Mouse (Mus musculus): Measurements from ENCODE around the gene F830045P16Rik. TPM values are rescaled to one million over a fixed set of nuclear protein-coding genes. Genes with fewer than 3 reads are reported as not detected.
"Not testable (repeated sequence)": the region's sequence is repeated elsewhere in the genome, so short reads cannot be mapped to it uniquely, and the experiment has no call there.

Gene F830045P16Rik
- polyA plus RNA-seq, 1 experiment from 2014 or later = not detected

DNA sequence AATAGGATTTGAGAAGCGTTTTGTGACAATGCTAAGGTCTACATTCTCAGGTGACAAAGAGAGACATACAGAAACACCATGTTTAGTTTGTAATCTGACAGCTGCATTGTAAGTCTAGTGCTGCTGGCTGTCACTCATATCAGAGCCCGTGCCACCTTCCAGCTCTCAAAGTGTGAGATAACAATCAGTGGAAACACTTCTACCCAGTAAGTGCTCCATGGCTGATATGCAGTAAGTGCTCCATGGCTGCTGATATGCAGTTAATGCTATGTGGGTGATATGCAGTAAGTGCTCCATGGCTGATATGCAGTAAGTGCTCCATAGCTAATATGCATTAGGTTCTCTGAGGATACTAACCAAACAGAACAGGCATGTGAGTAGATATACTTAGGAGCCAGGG is 65.6 kb downstream of the F830045P16Rik start:
- no peak overlapping the region for H3K9ac ChIP-seq
- H3K36me3 ChIP-seq = no peaks in the 10 kb centered on the region
- no peaks in the 10 kb centered on the region for H3K4me1 ChIP-seq
- no peak for ATAC-seq (ENCODE audit: extremely low read depth, insufficient number of reproducible peaks, low FRiP score, low TSS enrichment)
- H3K4me2 ChIP-seq = no peak overlapping the region
- peaks cover 7% of the 10 kb centered on the region; the same call in 1 of the 2 replicates for H3K27me3 ChIP-seq (replicated peaks)
- WGBS = 31% methylated on average over 2 of the region's 2 CpGs
- H3K27ac ChIP-seq (replicated peaks) = no peak overlapping the region
- H3K9me3 ChIP-seq = no peaks in the 10 kb centered on the region
- no peak overlapping the region for H3K4me3 ChIP-seq

DNA sequence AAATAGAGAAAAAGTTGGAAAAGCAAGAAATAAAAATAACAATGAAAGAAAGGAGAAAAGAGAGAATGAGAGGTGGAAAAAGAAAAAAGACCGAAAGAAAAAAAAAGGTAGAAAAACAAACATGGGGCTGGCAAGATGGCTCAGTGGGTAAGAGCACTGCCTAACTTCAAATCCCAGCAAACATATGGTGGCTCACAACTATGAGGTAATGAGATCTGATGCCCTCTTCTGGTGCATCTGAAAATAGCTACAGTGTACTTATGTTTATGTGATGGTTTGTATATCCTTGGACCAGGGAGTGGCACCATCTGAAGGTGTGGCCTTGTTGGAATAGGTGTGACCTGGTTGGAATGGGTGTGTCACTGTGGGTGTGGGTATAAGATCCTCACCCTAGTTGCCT is 97.6 kb downstream of the F830045P16Rik start:
- H3K9me3 ChIP-seq; H3K4me1 ChIP-seq; ATAC-seq (ENCODE audit: extremely low read depth, insufficient number of reproducible peaks, low FRiP score, low TSS enrichment); H3K9ac ChIP-seq; H3K4me3 ChIP-seq; H3K27me3 ChIP-seq (replicated peaks); H3K27ac ChIP-seq (replicated peaks); H3K36me3 ChIP-seq; H3K4me2 ChIP-seq: not testable (repeated sequence)
- 83% methylated on average over 1 of the region's 1 CpGs for WGBS

DNA sequence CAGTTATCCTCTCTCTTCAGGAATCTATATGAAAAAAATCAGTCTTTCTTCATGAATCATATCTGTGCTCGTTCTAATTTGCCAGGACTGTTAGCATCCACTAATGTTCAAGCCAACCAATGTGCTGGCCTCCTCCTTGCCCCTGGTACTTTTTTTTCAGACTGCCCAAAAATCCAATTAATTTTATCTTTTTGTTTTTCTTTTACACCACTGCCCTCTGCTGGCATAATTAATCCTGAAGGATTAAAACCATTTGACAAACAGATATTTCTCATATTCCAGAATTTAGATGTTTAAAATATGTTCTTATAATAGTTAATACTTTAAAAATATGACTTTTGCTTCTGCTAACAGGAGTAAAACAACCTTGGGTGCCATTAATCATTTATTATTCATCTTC is 101.2 kb downstream of the F830045P16Rik start:
- H3K4me1 ChIP-seq = no peaks in the 10 kb centered on the region
- H3K27me3 ChIP-seq (replicated peaks) = no peaks in the 10 kb centered on the region
- H3K27ac ChIP-seq (replicated peaks) = no peak overlapping the region
- WGBS = 50% methylated on average over 1 of the region's 1 CpGs
- no peak for ATAC-seq (ENCODE audit: extremely low read depth, insufficient number of reproducible peaks, low FRiP score, low TSS enrichment)
- H3K4me3 ChIP-seq = no peak overlapping the region
- H3K4me2 ChIP-seq = no peak overlapping the region
- no peaks in the 10 kb centered on the region for H3K9me3 ChIP-seq
- H3K9ac ChIP-seq = no peak overlapping the region
- no peaks in the 10 kb centered on the region for H3K36me3 ChIP-seq

DNA sequence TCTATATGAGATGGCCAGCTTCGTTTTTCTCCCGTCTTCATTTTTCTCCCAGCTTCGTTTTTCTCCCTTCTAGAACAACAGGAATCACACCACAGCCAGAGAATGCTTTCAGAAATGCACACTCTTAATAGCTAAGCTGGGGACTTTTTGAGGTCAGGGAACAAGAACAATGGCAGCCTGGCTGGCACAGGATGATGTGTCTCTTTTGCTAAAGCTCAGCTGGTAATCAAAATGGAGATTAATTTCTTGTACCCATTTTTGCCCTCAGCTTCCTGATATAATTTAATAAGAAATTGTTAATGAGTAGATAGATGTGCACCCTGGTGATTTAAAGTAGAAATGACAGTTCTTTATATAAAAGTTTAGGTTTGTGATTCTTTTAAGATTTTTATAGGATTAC is 112.7 kb downstream of the F830045P16Rik start:
- H3K9ac ChIP-seq = no peak overlapping the region
- no peak for ATAC-seq (ENCODE audit: extremely low read depth, insufficient number of reproducible peaks, low FRiP score, low TSS enrichment)
- H3K27me3 ChIP-seq (replicated peaks) = peaks cover 19% of the 10 kb centered on the region
- H3K9me3 ChIP-seq = peaks cover 9% of the 10 kb centered on the region; the same call in 1 of the 2 replicates
- H3K36me3 ChIP-seq = no peaks in the 10 kb centered on the region
- H3K4me1 ChIP-seq = 0 out of 2 replicates have a peak, but pooled peaks cover 3% of the 10 kb centered on the region
- H3K27ac ChIP-seq (replicated peaks) = no peak overlapping the region
- WGBS = 67% methylated on average over 3 of the region's 3 CpGs
- H3K4me2 ChIP-seq = no peak overlapping the region
- no peak overlapping the region for H3K4me3 ChIP-seq

DNA sequence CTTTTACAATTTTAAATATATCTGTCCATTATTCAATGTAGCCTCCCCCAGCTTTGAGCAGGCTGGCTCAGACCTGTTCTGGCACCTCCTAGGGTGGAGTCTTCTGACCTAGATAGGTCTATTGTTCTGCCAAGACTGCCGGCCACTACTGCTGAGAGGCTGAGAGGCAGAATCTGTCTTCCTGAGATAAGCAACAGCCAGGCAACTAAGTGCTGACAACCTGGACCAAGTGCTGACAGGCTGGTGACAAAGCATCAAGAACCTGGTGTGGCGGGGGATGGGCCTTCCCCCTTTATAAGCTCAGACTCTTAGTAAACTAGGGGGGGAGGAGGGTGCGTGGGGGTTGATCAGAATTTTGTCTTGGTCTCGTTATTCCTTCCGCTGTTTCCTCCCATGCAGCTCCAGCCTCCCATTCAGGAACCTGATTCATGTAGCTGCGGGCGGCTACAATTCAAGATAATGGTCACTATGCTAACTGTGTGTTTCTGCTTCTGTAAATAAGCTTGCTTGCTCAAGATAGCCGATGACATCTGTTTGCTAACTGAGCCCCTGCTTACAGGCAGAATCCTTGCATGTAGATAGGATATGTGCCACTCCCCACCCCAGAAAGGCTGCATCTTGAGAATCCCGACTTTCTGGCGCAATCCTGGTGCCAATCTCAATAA is 115.4 kb downstream of the F830045P16Rik start:
- Histone ChIP-seq H3K4me2 (no peak overlapping the region), H3K27me3 (replicated peaks) (peaks cover 34% of the 10 kb centered on the region), H3K4me1 (0 out of 2 replicates have a peak, but pooled peaks cover 3% of the 10 kb centered on the region), H3K9me3 (peaks cover 9% of the 10 kb centered on the region; the same call in 1 of the 2 replicates), H3K27ac (replicated peaks) (no peak overlapping the region), H3K36me3 (no peaks in the 10 kb centered on the region), H3K9ac (no peak overlapping the region), H3K4me3 (no peak overlapping the region)
- WGBS = 54% methylated on average over 10 of the region's 10 CpGs
- peak; percentile 51; the same call in 1 of the 2 replicates for ATAC-seq (ENCODE audit: extremely low read depth, insufficient number of reproducible peaks, low FRiP score, low TSS enrichment)

DNA sequence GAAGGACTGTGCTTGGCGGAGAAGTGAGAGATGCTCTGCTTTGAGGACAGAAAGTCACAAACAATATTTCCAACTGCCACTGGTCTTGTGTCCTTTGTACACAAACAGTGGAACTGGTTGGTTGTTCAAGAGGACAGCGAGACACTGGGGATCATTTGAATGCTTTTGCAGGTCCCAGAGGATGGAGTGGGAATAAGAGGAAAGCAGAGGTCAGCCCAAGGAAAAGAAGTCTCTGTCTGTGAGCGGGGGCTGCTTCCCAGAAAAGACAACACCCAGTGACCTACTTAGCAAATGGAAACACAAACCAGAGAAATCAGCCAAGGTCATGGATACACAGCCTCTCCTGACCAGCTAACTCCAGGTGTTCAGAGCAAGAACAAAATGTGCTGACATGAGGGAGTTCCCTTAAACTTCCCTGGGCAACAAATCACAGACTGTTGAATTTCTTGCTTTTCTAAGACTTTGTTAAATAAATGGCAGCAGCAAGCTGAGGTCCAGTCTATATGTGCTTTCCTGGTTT is 117.0 kb downstream of the F830045P16Rik start:
- 79% methylated on average over 3 of the region's 3 CpGs for WGBS
- Histone ChIP-seq H3K27ac (replicated peaks) (no peak overlapping the region), H3K4me2 (no peak overlapping the region), H3K27me3 (replicated peaks) (peaks cover 38% of the 10 kb centered on the region), H3K4me1 (0 out of 2 replicates have a peak, but pooled peaks cover 3% of the 10 kb centered on the region), H3K9me3 (peaks cover 9% of the 10 kb centered on the region; the same call in 1 of the 2 replicates), H3K9ac (no peak overlapping the region), H3K36me3 (no peaks in the 10 kb centered on the region), H3K4me3 (no peak overlapping the region)
- no peak for ATAC-seq (ENCODE audit: extremely low read depth, insufficient number of reproducible peaks, low FRiP score, low TSS enrichment)

DNA sequence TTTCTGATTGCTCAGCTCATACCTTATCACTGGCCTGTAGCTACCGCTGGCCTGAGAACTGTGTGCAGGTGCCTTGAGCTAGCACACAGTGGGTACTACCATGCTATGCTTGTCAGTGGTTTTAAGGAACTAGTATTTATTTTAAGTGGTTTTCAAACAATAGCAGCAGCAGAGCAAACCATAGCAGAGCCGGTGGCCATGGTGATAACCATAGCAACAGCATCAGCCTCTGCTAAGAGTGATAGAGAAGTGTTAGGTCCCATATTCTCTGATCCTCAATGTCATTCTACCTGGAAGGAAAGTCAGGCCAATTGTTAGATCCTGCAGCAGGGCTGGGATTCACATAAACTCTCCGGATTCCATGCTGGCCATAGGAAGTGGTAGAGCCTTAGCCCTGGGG is 121.8 kb downstream of the F830045P16Rik start:
- no peaks in the 10 kb centered on the region for H3K4me1 ChIP-seq
- no peak overlapping the region for H3K4me2 ChIP-seq
- H3K36me3 ChIP-seq = no peaks in the 10 kb centered on the region
- ATAC-seq (ENCODE audit: extremely low read depth, insufficient number of reproducible peaks, low FRiP score, low TSS enrichment) = no peak
- H3K4me3 ChIP-seq = no peak overlapping the region
- peaks cover 44% of the 10 kb centered on the region for H3K27me3 ChIP-seq (replicated peaks)
- 78% methylated on average over 3 of the region's 3 CpGs for WGBS
- no peak overlapping the region for H3K27ac ChIP-seq (replicated peaks)
- H3K9ac ChIP-seq = no peak overlapping the region
- H3K9me3 ChIP-seq = no peaks in the 10 kb centered on the region

DNA sequence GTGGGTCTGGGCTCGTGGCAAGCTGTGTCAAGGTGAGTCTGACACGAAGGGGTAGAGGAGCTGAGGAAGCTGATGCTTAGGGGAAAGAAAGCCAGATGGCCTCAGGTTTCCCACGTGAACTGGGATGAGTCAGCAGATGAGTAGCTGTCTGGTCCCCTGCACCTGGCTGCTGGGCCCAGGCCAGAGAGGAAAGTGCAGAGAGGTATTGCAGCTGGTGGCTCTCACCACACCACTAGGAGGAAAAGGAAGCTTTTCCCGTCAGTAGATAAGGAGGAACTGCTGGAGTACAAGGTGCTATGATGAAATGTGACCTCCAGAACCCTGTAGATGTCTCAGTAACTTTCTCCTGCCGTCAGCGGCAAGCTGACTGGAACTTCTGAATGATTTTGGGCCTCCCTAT is 122.9 kb downstream of the F830045P16Rik start:
- Histone ChIP-seq H3K4me2 (no peak overlapping the region), H3K27ac (replicated peaks) (no peak overlapping the region), H3K4me3 (no peak overlapping the region), H3K9ac (no peak overlapping the region), H3K27me3 (replicated peaks) (peaks cover 38% of the 10 kb centered on the region), H3K9me3 (no peaks in the 10 kb centered on the region), H3K36me3 (no peaks in the 10 kb centered on the region), H3K4me1 (no peaks in the 10 kb centered on the region)
- ATAC-seq (ENCODE audit: extremely low read depth, insufficient number of reproducible peaks, low FRiP score, low TSS enrichment) = no peak
- 39% methylated on average over 6 of the region's 6 CpGs for WGBS

DNA sequence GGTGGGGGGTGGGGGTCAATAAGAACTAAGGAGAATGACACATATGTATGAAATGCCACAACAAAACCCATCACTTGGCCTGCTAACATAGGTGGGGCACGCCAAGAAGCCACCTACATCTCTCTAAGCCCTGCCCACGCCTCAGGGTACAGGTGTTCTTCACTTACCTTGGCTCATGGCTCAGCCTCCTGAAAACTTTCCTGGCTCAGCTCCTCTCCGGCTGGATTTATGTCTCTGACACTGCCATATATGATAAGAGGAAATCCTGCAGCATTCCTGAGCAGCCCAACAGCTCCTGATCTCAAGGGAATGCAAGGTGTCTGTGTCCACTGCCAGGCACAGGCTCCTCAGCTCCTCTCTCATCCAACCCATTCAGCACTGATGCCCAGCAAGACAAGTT is 124.8 kb downstream of the F830045P16Rik start:
- H3K36me3 ChIP-seq = no peaks in the 10 kb centered on the region
- no peak for ATAC-seq (ENCODE audit: extremely low read depth, insufficient number of reproducible peaks, low FRiP score, low TSS enrichment)
- no peak overlapping the region for H3K4me2 ChIP-seq
- H3K4me3 ChIP-seq = no peak overlapping the region
- no peaks in the 10 kb centered on the region for H3K4me1 ChIP-seq
- H3K27me3 ChIP-seq (replicated peaks) = peaks cover 29% of the 10 kb centered on the region
- H3K27ac ChIP-seq (replicated peaks) = no peak overlapping the region
- 48% methylated on average over 3 of the region's 3 CpGs for WGBS
- H3K9ac ChIP-seq = no peak overlapping the region
- H3K9me3 ChIP-seq = no peaks in the 10 kb centered on the region

DNA sequence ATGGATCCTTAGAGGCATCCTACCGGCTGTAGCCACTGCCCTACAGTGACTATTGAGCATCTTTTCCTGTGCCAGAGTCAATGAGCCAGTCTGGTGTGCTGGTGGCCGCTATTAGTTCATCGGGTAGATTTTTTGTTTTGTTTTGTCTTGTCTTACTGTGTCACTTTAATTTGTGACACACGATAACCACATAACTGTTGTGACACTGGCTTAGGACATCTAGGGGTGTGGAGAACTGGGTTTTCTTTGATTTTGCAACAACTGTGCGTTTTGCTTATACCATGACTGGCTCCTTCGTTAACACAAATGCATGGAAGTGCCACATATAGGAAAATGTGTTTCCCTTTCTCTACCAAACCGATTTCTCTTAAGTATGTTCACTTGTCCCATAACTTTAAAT is 126.1 kb downstream of the F830045P16Rik start:
- no peaks in the 10 kb centered on the region for H3K9me3 ChIP-seq
- no peak for ATAC-seq (ENCODE audit: extremely low read depth, insufficient number of reproducible peaks, low FRiP score, low TSS enrichment)
- H3K4me3 ChIP-seq = no peak overlapping the region
- H3K9ac ChIP-seq = no peak overlapping the region
- peaks cover 20% of the 10 kb centered on the region for H3K27me3 ChIP-seq (replicated peaks)
- no peak overlapping the region for H3K27ac ChIP-seq (replicated peaks)
- no peak overlapping the region for H3K4me2 ChIP-seq
- H3K4me1 ChIP-seq = no peaks in the 10 kb centered on the region
- WGBS = 82% methylated on average over 7 of the region's 7 CpGs
- H3K36me3 ChIP-seq = no peaks in the 10 kb centered on the region

DNA sequence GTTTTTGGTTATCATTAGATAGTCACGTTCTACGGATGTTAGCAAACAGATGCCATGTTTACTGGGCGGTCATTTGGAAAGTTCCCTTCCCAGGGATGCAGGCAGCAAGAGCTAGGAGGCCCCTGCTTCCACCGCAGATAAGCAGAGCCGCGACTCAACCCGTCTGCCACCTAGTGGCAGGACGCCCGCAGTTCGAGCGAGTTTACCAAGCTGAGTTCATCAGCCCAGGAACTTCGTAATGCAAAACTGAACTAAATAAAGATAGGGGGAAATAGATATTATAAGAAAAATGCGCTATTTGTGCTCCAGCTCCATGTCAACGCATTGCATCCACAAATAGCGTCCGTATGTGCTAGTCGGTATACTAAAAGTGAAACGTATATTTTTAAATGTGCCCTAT is 127.9 kb downstream of the F830045P16Rik start:
- Histone ChIP-seq H3K36me3 (no peaks in the 10 kb centered on the region), H3K9ac (no peak overlapping the region), H3K27me3 (replicated peaks) (peaks cover 7% of the 10 kb centered on the region; the same call in 1 of the 2 replicates), H3K27ac (replicated peaks) (no peak overlapping the region), H3K4me2 (0 out of 2 replicates have a peak overlapping the region, but pooled peaks have one; percentile 3), H3K4me1 (no peaks in the 10 kb centered on the region), H3K9me3 (no peaks in the 10 kb centered on the region), H3K4me3 (no peak overlapping the region)
- 16% methylated on average over 18 of the region's 18 CpGs for WGBS
- ATAC-seq (ENCODE audit: extremely low read depth, insufficient number of reproducible peaks, low FRiP score, low TSS enrichment) = no peak; the same call in 1 of the 2 replicates

Data from heart, embryonic 13.5 days (tissue).